Mouse (Mus musculus) G1E (cell line): ENCODE data around the gene Emilin1. TPM values are rescaled to one million over a fixed set of nuclear protein-coding genes. Genes with fewer than 3 reads are reported as not detected.

Experiments used
- ATAC-seq: 2 replicates; pipeline ENCODE4 v1.8.0; 2016; ENCODE audit warnings: mild to moderate bottlenecking; ENCODE audit not compliant: insufficient number of reproducible peaks, poor library complexity, low FRiP score, severe bottlenecking; ENCODE audit errors: extremely low read depth
- DNase-seq: peaks from one replicate; pipeline ENCODE4 v3.0.0; 2012; ENCODE audit warnings: low spot score
- H3K27me3 ChIP-seq: 2 replicates; pipeline ENCODE4 v1.6.1; 2012; ENCODE audit warnings: mild to moderate bottlenecking, low read length, inconsistent platforms; ENCODE audit not compliant: insufficient read depth
- H3K36me3 ChIP-seq: replicated peaks from 2 replicates; pipeline ENCODE3; 2012; ENCODE audit warnings: mild to moderate bottlenecking, inconsistent platforms
- H3K4me1 ChIP-seq: 2 replicates; pipeline ENCODE4 v1.6.1; 2012; ENCODE audit warnings: low read depth, low read length, inconsistent platforms, mixed read lengths; ENCODE audit not compliant: insufficient read depth
- H3K4me3 ChIP-seq: 2 replicates; pipeline ENCODE4 v1.5.1; 2012; ENCODE audit warnings: low read depth, mild to moderate bottlenecking, inconsistent platforms, low read length, moderate library complexity, mixed read lengths
- H3K9me3 ChIP-seq: replicated peaks from 2 replicates; pipeline ENCODE4 v1.6.1; 2012; ENCODE audit warnings: inconsistent platforms
- CTCF ChIP-seq: IDR thresholded peaks from 2 replicates; pipeline ENCODE4 v1.5.1; 2012; ENCODE audit warnings: low read depth, low read length, inconsistent platforms, mixed read lengths
- GATA1 ChIP-seq: IDR thresholded peaks from 2 replicates; pipeline ENCODE4 v1.6.1; 2012; ENCODE audit warnings: borderline replicate concordance, low read length, inconsistent platforms, mixed read lengths
- GATA2 ChIP-seq: IDR thresholded peaks from 2 replicates; pipeline ENCODE4 v1.6.1; 2012; ENCODE audit warnings: low read depth, low read length, inconsistent platforms, borderline replicate concordance
- POLR2AphosphoS5 ChIP-seq: IDR thresholded peaks from 2 replicates; pipeline ENCODE4 v1.6.1; 2012; ENCODE audit warnings: low read depth, low read length, inconsistent platforms; ENCODE audit not compliant: insufficient replicate concordance
- TAL1 ChIP-seq: conservative IDR thresholded peaks from 2 replicates; pipeline ENCODE4 v1.6.1; 2012; ENCODE audit warnings: low read depth, low read length, inconsistent platforms, mixed read lengths
- polyA plus RNA-seq: library from polyadenylated mRNA; stranded (reverse); fragments of >175 nt; gene quantifications from 2 replicates; pipeline ENCODE4 v1.2.3, GENCODE M21; 2012
- total RNA-seq, 2 experiments: library from RNA; stranded (forward) in 1 of 2; stranded (reverse) in 1 of 2; fragments of 200-1000 nt in 1 of 2; fragments of >200 nt in 1 of 2; fragmentation: Nextera tagmentation in 1 of 2; gene quantifications; 2 replicates each; pipeline ENCODE4 v1.2.3; 2014 to 2017

Gene Emilin1
- total and polyA plus RNA-seq, 3 experiments = 0.38 to 2.6 (median 1.3) TPM

DNA sequence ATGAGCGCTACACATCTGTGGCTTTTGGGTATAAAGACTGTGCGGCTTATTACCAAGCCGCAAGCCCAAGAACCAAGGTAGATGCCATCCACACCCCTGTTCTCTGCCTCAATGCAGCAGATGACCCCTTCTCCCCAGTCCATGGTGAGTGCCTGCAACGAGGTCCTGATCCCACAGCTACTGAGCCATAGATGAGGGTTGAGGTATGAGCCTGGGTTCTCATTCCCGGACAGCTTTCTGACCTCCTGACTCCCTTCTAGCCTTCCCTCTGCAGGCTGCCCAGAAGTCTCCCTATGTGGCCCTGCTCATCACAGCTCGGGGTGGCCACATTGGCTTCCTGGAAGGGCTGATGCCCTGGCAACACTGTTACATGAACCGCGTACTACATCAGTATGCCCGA is 41.4 kb downstream of the Emilin1 start:
- DNase-seq (no peak), ATAC-seq (no peak)
- Histone ChIP-seq H3K4me1 (peaks cover 46% of the 10 kb centered on the region), H3K9me3 (peaks cover 22% of the 10 kb centered on the region), H3K36me3 (peaks cover 73% of the 10 kb centered on the region), H3K4me3 (no peak overlapping the region), H3K27me3 (no peaks in the 10 kb centered on the region)
- TF ChIP-seq GATA2 (no peak), CTCF (no peak), TAL1 (no peak), POLR2AphosphoS5 (no peak), GATA1 (no peak)

- peaks cover 73% of the 10 kb centered on the region for H3K36me3 ChIP-seq
- peaks cover 22% of the 10 kb centered on the region for H3K9me3 ChIP-seq
- DNase-seq (no peak), ATAC-seq (no peak)
- no peak for TF ChIP-seq TAL1
- TF ChIP-seq GATA2 = no peak
- no peak for TF ChIP-seq CTCF
- TF ChIP-seq GATA1 = no peak
- no peak for TF ChIP-seq POLR2AphosphoS5
- peaks cover 44% of the 10 kb centered on the region for H3K4me1 ChIP-seq
- no peaks in the 10 kb centered on the region for H3K27me3 ChIP-seq
- no peak overlapping the region for H3K4me3 ChIP-seq
Measured at GRCm38 (mm10) chr5:30955751-30956150, 42.5 kb downstream of the Emilin1 start.

DNA sequence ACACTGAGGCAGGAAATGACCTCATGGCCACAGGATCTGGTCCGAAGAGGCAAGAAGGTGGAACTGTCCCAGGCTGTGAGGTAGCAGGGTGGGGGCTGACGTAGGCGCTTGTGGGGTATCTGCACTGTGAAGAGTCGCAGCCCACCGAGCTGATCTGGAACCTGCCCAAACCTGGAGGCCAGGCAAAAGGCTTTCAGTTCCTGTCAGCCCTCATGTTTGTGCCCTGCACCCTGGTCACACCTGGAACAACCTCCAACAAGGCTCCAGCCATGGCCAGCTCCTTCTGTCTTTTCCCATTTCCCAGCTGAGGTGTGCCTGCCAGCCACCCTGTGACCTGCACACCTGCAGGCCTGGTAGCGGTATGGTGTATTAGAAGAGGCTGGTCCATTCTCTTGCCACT is 44.7 kb downstream of the Emilin1 start:
- TF ChIP-seq TAL1 (no peak), GATA1 (no peak), POLR2AphosphoS5 (no peak), CTCF (no peak), GATA2 (no peak)
- Histone ChIP-seq H3K4me3 (peak overlapping the region; percentile 43; the same call in 1 of the 2 replicates), H3K36me3 (peaks cover 54% of the 10 kb centered on the region), H3K27me3 (no peaks in the 10 kb centered on the region), H3K4me1 (peaks cover 43% of the 10 kb centered on the region), H3K9me3 (peaks cover 22% of the 10 kb centered on the region)
- DNase-seq = no peak
- ATAC-seq = no peak

DNA sequence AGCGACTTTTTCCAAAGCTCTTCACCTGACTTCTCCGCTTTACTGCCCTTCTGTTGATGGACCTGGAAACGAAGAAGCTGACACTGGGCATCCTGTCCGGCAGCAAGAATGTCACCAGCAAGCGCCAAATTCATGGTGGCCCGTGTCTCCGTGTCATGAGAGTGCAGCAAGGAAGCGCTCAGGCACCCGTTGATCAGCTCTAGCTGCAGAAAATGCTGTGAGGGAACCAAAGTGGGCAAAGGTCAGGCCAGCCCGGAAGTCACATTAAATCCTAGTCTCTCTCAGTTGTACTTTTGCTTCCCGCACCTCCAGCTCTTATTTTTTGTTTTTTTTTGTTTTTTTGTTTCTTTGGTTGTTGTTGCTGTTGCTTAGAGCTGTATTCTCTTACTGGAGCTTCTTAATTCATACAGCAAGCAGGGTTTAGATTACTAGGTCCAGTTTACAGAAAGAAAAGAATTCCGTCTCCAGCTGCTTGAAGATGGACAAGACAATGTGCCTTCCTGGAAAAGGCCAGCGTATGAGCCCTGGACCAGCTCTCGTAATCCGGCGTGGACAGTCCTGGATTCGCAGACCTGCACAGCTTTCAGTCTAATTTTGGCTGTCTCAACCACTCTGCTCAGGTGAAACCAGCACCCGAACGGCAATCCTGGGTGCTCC is 46.1 kb downstream of the Emilin1 start:
- Histone ChIP-seq H3K36me3 (peaks cover 39% of the 10 kb centered on the region), H3K27me3 (peaks cover 12% of the 10 kb centered on the region), H3K4me3 (peak overlapping the region; percentile 79), H3K4me1 (peaks cover 37% of the 10 kb centered on the region), H3K9me3 (peaks cover 22% of the 10 kb centered on the region)
- ATAC-seq (no peak), DNase-seq (no peak)
- TF ChIP-seq GATA1 (no peak), CTCF (no peak), TAL1 (no peak), GATA2 (no peak), POLR2AphosphoS5 (no peak)

GRCm38 (mm10) chr5:30959966-30960501 is 46.8 kb downstream of the Emilin1 start, which contains the start of gene Preb:
Gene Preb (minus strand): TSS chr5:30960361.
- Histone ChIP-seq H3K4me1 (peaks cover 37% of the 10 kb centered on the region), H3K27me3 (peaks cover 15% of the 10 kb centered on the region), H3K4me3 (peak within 1 kb of the TSS; percentile 79), H3K9me3 (peaks cover 22% of the 10 kb centered on the region), H3K36me3 (peaks cover 32% of the 10 kb centered on the region)
- peak; percentile 78 for ATAC-seq
- TF ChIP-seq POLR2AphosphoS5 (no peak), TAL1 (no peak), GATA1 (no peak), CTCF (no peak), GATA2 (no peak)
- DNase-seq = peak; percentile 86

GRCm38 (mm10) chr5:30960814-30961213 is 47.6 kb downstream of the Emilin1 start:
- ATAC-seq = no peak
- DNase-seq = no peak
- TF ChIP-seq GATA2 = no peak
- TF ChIP-seq GATA1 = no peak
- TF ChIP-seq POLR2AphosphoS5 = no peak
- TF ChIP-seq TAL1 = no peak
- TF ChIP-seq CTCF = no peak
- peaks cover 15% of the 10 kb centered on the region for H3K9me3 ChIP-seq
- H3K4me1 ChIP-seq = peaks cover 37% of the 10 kb centered on the region
- no peak overlapping the region for H3K4me3 ChIP-seq
- peaks cover 25% of the 10 kb centered on the region for H3K36me3 ChIP-seq
- H3K27me3 ChIP-seq = peaks cover 21% of the 10 kb centered on the region
